Mouse (Mus musculus) lung, embryonic 14.5 days (tissue): ENCODE measurements around the gene Ccdc136. TPM values are rescaled to one million over a fixed set of nuclear protein-coding genes. Genes with fewer than 3 reads are reported as not detected.

ENCODE experiments used
- ATAC-seq: fragments of 200-750 bp; cut with Nextera tagmentation; 2 replicates; pipeline ENCODE4 v1.8.0; 2017; ENCODE audit warnings: mild to moderate bottlenecking, moderate TSS enrichment, moderate library complexity; ENCODE audit not compliant: insufficient read depth
- DNase-seq: peaks from one replicate; pipeline ENCODE4 v3.0.0-alpha.2; 2015
- H3K27ac ChIP-seq: fragments of 300-500 bp; sonication (generic); 2 replicates; pipeline ENCODE4 v1.5.1; 2014; ENCODE audit warnings: low read depth, mild to moderate bottlenecking, moderate library complexity
- H3K27me3 ChIP-seq: fragments of 300-500 bp; sonication (generic); 2 replicates; pipeline ENCODE4 v1.6.1; 2014; ENCODE audit warnings: low read length, control low read depth; ENCODE audit not compliant: insufficient read depth
- H3K36me3 ChIP-seq: fragments of 300-500 bp; sonication (generic); 2 replicates; pipeline ENCODE4 v1.6.1; 2014; ENCODE audit warnings: control low read depth; ENCODE audit not compliant: insufficient read depth
- H3K4me1 ChIP-seq: fragments of 300-500 bp; sonication (generic); 2 replicates; pipeline ENCODE4 v1.6.1; 2014; ENCODE audit warnings: antibody characterized with exemption, control low read depth; ENCODE audit not compliant: insufficient read depth
- H3K4me2 ChIP-seq: fragments of 300-500 bp; sonication (generic); 2 replicates; pipeline ENCODE4 v1.6.1; 2014; ENCODE audit warnings: mild to moderate bottlenecking
- H3K4me3 ChIP-seq: fragments of 300-500 bp; sonication (generic); 2 replicates; pipeline ENCODE4 v1.5.1; 2014; ENCODE audit warnings: low read depth, low read length
- H3K9ac ChIP-seq: fragments of 300-500 bp; sonication (generic); 2 replicates; pipeline ENCODE4 v1.6.1; 2014
- H3K9me3 ChIP-seq: fragments of 300-500 bp; sonication (generic); 2 replicates; pipeline ENCODE4 v1.6.1; 2016; ENCODE audit warnings: low read depth, low read length, control low read depth
- CTCF ChIP-seq: IDR thresholded peaks from 2 replicates; pipeline ENCODE4 v1.5.1; 2016; ENCODE audit warnings: antibody characterized with exemption, low read depth
- WGBS: fragments of 180-500 bp; shearing (Covaris S2); extraction: QIAGEN DNeasy Blood & Tissue Kit; methylation state at CpG from one replicate; pipeline ENCODE4 v1.1.7; 2014; 5-methylcytosine and 5-hydroxymethylcytosine counted together
- polyA plus RNA-seq: library from polyadenylated mRNA; unstranded; fragments of >200 nt; fragmentation: Nextera tagmentation; extraction: Ambion mirVana; gene quantifications from 2 replicates; pipeline ENCODE4 v1.2.1, GENCODE M21; 2014

Gene Ccdc136
- polyA plus RNA-seq, 1 experiment from 2014 or later: 15.3 TPM

- Histone ChIP-seq H3K9me3 (no peaks in the 10 kb centered on the region), H3K9ac (no peak overlapping the region), H3K4me3 (no peak overlapping the region), H3K4me2 (no peak overlapping the region), H3K27ac (no peak overlapping the region), H3K27me3 (no peaks in the 10 kb centered on the region), H3K4me1 (no peaks in the 10 kb centered on the region), H3K36me3 (peaks cover 66% of the 10 kb centered on the region)
- TF ChIP-seq CTCF: no peak
- WGBS: 89% methylated on average over 3 of the region's 3 CpGs
- DNase-seq (no peak), ATAC-seq (no peak)
Measured at GRCm38 (mm10) chr6:29359386-29359785, 36.7 kb upstream of the Ccdc136 start.

DNA sequence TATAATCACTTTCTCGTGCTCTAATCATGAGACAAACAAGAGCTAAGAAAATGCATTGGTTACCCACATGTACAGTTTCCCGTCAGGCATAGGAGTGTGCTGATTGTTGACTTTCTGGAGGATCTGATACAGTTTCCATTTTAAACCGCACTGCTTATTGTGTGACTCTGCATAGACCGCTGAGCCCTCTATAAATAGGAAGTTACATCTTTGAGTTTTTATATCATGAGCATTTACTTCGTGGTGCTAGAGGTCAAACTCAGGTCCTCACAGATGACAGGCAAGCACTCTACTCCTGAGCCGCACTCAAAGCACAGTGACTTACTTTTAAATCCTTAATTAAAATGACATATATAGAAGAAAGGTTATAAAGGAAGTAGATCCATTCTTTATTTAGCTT lies 35.9 kb upstream of the Ccdc136 start:
- DNase-seq (no peak), ATAC-seq (no peak)
- no peaks in the 10 kb centered on the region for H3K27me3 ChIP-seq
- H3K9ac ChIP-seq: no peak overlapping the region
- H3K9me3 ChIP-seq: no peaks in the 10 kb centered on the region
- no peak overlapping the region for H3K27ac ChIP-seq
- H3K4me3 ChIP-seq: no peak overlapping the region
- 82% methylated on average over 6 of the region's 6 CpGs for WGBS
- no peaks in the 10 kb centered on the region for H3K4me1 ChIP-seq
- H3K4me2 ChIP-seq: no peak overlapping the region
- no peak for TF ChIP-seq CTCF
- peaks cover 68% of the 10 kb centered on the region for H3K36me3 ChIP-seq

DNA sequence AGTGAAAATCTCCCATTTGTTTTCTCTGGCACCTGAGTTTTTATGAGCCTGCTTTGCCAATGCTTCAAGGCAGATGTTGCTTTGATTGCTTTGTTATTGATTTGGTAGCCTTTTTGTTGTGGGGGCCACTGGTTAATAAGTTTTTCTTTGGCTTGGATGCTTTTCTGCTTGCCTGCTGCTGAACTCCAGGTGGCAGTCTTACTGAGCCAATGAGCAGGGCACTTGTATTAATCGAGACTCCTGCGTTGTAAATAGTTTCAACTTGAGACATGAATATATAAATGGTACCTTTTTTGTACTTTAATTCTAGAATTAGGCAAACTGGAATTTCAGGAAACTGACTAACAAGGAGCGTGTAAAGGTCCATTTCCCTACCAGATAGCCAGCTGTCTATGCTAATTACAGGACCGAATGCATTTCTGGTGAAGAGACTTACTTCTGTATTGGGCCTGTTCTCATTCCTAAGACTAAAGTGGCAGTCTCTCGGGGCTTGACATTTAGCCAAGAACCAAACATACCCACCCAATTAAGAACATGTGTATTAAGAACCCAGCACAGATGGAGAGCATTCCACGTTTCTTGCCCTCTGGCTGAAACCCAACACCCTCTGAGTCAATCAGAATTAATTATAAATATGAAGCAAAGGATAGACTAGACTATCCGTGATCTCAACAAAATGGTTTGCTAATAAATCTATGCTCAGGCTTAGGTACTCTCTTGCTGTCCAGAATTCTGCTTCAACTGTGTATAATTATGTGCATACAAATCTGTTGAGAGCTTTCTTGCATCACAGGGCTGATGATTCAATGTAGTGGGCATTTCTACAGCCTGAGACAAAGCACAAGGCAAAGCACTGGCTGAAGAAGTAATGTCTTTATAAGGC lies 33.6 kb upstream of the Ccdc136 start:
- ATAC-seq (no peak), DNase-seq (no peak)
- Histone ChIP-seq H3K4me3 (no peak overlapping the region), H3K27ac (no peak overlapping the region), H3K4me2 (no peak overlapping the region), H3K36me3 (peaks cover 75% of the 10 kb centered on the region), H3K9ac (no peak overlapping the region), H3K9me3 (no peaks in the 10 kb centered on the region), H3K4me1 (no peaks in the 10 kb centered on the region), H3K27me3 (no peaks in the 10 kb centered on the region)
- 70% methylated on average over 7 of the region's 7 CpGs for WGBS
- peak; percentile 34; the same call in 1 of the 2 replicates for TF ChIP-seq CTCF

GRCm38 (mm10) chr6:29363129-29363515 lies 33.0 kb upstream of the Ccdc136 start:
- H3K9me3 ChIP-seq: no peaks in the 10 kb centered on the region
- ATAC-seq: no peak
- no peak for TF ChIP-seq CTCF

GRCm38 (mm10) chr6:29365277-29365676 lies 30.8 kb upstream of the Ccdc136 start:
- H3K27ac ChIP-seq: no peak overlapping the region
- H3K36me3 ChIP-seq: peaks cover 70% of the 10 kb centered on the region
- no peaks in the 10 kb centered on the region for H3K27me3 ChIP-seq
- WGBS: 92% methylated on average over 1 of the region's 1 CpGs
- no peak overlapping the region for H3K4me2 ChIP-seq
- no peak for DNase-seq
- H3K9ac ChIP-seq: no peak overlapping the region
- no peaks in the 10 kb centered on the region for H3K9me3 ChIP-seq
- no peak for ATAC-seq
- no peak overlapping the region for H3K4me3 ChIP-seq
- no peaks in the 10 kb centered on the region for H3K4me1 ChIP-seq
- no peak for TF ChIP-seq CTCF

More at GRCm38 (mm10) chr6:29363129-29363515, 33.0 kb upstream of the Ccdc136 start:
- H3K27me3 ChIP-seq: no peaks in the 10 kb centered on the region
- H3K9ac ChIP-seq: no peak overlapping the region
- WGBS: 82% methylated on average over 3 of the region's 3 CpGs
- DNase-seq: no peak
- H3K4me3 ChIP-seq: no peak overlapping the region
- no peak overlapping the region for H3K4me2 ChIP-seq
- H3K27ac ChIP-seq: no peak overlapping the region
- peaks cover 73% of the 10 kb centered on the region for H3K36me3 ChIP-seq
- no peaks in the 10 kb centered on the region for H3K4me1 ChIP-seq

DNA sequence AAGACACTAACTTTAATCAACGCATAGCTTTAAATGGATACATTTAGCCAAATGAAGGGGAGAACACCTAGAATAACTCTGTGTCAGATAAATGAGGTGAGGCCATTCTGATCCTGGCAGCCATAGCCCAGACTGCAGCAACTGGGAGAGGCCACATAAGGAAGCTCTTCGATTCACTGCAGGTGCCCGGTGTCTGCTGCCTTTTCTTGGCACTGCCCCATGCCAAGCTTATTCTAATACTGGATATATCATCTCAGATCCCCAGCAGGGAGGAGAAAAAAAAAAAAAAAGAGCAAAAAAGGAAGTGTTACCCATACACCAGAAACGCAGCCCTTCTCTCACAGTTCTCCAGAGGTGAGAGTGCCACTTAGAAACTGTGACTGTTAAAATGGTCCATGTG lies 18.7 kb upstream of the Ccdc136 start:
- DNase-seq (no peak), ATAC-seq (no peak)
- Histone ChIP-seq H3K9ac (no peak overlapping the region), H3K4me3 (no peak overlapping the region), H3K36me3 (peaks cover 61% of the 10 kb centered on the region), H3K4me1 (no peaks in the 10 kb centered on the region), H3K27ac (no peak overlapping the region), H3K9me3 (no peaks in the 10 kb centered on the region), H3K27me3 (no peaks in the 10 kb centered on the region), H3K4me2 (no peak overlapping the region)
- WGBS: 92% methylated on average over 4 of the region's 4 CpGs
- no peak for TF ChIP-seq CTCF

DNA sequence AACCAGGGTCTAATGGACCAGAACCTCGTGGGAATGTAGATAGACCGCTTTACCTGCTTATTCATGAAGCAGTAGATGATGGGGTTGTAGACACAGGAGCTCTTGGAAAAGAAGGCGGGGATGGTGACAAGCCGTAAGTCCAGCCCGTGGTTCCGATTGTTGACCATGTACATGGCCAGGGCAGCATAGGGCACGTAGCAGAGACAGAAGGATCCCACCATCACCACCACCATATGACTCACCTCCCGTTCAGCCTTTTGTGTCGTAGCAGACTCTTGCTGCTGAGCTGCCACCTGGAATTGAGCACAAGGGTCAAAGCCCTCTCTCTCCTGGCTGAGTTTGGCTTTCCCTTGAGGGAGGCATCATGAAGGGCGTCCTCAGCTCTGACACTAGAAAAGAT lies 17.4 kb upstream of the Ccdc136 start:
- 93% methylated on average over 10 of the region's 10 CpGs for WGBS
- Histone ChIP-seq H3K9me3 (no peaks in the 10 kb centered on the region), H3K4me2 (no peak overlapping the region), H3K4me3 (no peak overlapping the region), H3K36me3 (peaks cover 48% of the 10 kb centered on the region), H3K27ac (no peak overlapping the region), H3K4me1 (no peaks in the 10 kb centered on the region), H3K9ac (no peak overlapping the region), H3K27me3 (no peaks in the 10 kb centered on the region)
- DNase-seq: no peak
- peak; percentile 33; the same call in 1 of the 2 replicates for ATAC-seq
- TF ChIP-seq CTCF: no peak
